Mouse (Mus musculus) cerebellum, adult 2 months (tissue): ENCODE measurements around the gene Exoc6. TPM values are rescaled to one million over a fixed set of nuclear protein-coding genes. Genes with fewer than 3 reads are reported as not detected.
"Not testable (repeated sequence)": the region's sequence is repeated elsewhere in the genome, so short reads cannot be mapped to it uniquely, and the experiment has no call there.

Experiments used
- DNase-seq, 2 experiments: peaks; one replicate each; pipeline ENCODE4 v3.0.0; 2021
- H3K27ac ChIP-seq: fragments of 200-500 bp; 2 replicates; pipeline ENCODE4 v1.5.1; 2012; ENCODE audit warnings: low read length, control low read depth, inconsistent platforms; ENCODE audit not compliant: insufficient read depth
- H3K27me3 ChIP-seq: fragments of 200-500 bp; 2 replicates; pipeline ENCODE4 v1.6.1; 2012; ENCODE audit warnings: inconsistent platforms, mild to moderate bottlenecking, low read length, moderate library complexity; ENCODE audit not compliant: control insufficient read depth, insufficient read depth
- H3K4me1 ChIP-seq: fragments of 200-500 bp; 2 replicates; pipeline ENCODE4 v1.6.1; 2011; ENCODE audit warnings: low read length; ENCODE audit not compliant: control insufficient read depth, insufficient read depth
- H3K4me3 ChIP-seq: fragments of 200-500 bp; replicated peaks from 2 replicates; pipeline ENCODE3; 2011; ENCODE audit warnings: mild to moderate bottlenecking, low read depth, low read length, control low read depth; ENCODE audit not compliant: insufficient read depth
- CTCF ChIP-seq: fragments of 200-500 bp; IDR thresholded peaks from 2 replicates; pipeline ENCODE4 v1.5.1; 2011; ENCODE audit warnings: low read depth, mild to moderate bottlenecking, control low read depth, low read length, moderate library complexity, borderline replicate concordance; ENCODE audit not compliant: insufficient read depth
- POLR2A ChIP-seq: fragments of 200-500 bp; IDR thresholded peaks from 2 replicates; pipeline ENCODE4 v1.6.1; 2011; ENCODE audit warnings: low read length, control low read depth, borderline replicate concordance; ENCODE audit not compliant: insufficient read depth
- WGBS: fragments of 180-500 bp; shearing (Covaris S2); methylation state at CpG from one replicate; pipeline ENCODE4 v1.1.7; 2018; 5-methylcytosine and 5-hydroxymethylcytosine counted together
- polyA plus RNA-seq: library from polyadenylated mRNA; depleted of rRNA; stranded (reverse); fragments of >200 nt; gene quantifications from 2 replicates; pipeline ENCODE4 v1.2.3, GENCODE M21; 2012

Exoc6 gene
- polyA plus RNA-seq, 1 experiment: 12.8 TPM

DNA sequence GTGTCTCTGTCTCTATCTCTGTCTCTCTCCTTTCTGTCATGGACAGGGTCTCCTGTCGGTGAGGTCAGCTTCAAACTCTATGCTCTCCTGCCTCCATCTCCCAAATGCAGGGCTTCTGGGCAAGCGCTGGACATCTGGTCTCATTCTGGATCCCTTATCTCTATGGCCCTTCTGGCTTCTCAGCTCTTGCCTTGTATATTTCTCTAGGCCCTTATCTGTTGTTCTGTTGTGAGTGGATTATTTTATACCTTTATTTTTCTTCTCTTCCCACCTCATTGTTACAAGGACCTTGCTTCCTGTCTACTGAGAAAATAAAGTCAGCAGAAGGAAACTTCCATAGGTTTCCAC, 28.8 kb upstream of the Exoc6 start:
- H3K27me3 ChIP-seq: no peaks in the 10 kb centered on the region
- H3K27ac ChIP-seq: no peak overlapping the region
- 51% methylated on average over 2 of the region's 2 CpGs for WGBS
- TF ChIP-seq POLR2A (no peak), CTCF (no peak)
- no peaks in the 10 kb centered on the region for H3K4me1 ChIP-seq
- DNase-seq: no peak
- H3K4me3 ChIP-seq: no peak overlapping the region

DNA sequence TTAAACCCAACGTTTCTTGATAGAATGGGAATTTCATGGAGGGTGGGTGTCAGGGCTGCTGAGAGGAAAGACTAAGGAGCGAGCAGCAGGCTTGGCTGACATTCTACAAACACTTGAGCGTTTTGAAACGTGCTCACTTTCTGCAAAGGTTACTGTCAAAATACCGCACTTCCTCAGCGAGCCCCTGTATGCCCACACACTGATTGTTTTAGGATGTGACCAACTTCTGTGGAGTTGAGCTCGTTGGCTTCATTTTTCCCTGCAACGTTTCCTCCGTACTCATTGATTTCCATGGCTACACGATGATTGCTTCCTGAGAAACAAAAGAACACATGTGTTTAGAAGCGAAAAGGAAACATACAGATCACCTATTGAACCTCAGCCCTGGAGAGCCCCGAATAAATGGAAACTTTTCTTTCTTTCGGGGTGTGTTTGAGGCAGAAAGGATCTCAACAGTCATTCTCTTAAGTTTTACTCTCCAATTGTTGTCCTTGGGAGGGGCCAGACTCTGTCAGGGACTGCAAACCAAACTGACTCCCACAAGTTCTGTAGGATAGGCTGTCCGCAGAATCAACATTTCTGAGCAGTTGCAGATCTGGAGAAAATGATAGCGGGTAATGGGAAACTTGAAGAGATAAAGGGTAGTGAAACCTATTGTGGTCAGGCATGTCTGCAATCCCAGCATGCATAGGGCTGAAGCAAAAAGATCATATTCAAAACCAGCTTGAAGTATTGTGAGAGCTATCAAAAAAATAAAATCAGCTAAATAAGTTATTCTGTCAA, 26.7 kb upstream of the Exoc6 start:
- 80% methylated on average over 15 of the region's 15 CpGs for WGBS
- H3K4me3 ChIP-seq: no peak overlapping the region
- H3K4me1 ChIP-seq: no peaks in the 10 kb centered on the region
- DNase-seq: no peak
- no peak overlapping the region for H3K27ac ChIP-seq
- no peaks in the 10 kb centered on the region; the same call in 1 of the 2 replicates for H3K27me3 ChIP-seq
- TF ChIP-seq CTCF (no peak), POLR2A (no peak)

GRCm38 (mm10) chr19:37525925-37526324, 24.3 kb upstream of the Exoc6 start:
- H3K27me3 ChIP-seq: no peaks in the 10 kb centered on the region; the same call in 1 of the 2 replicates
- no peaks in the 10 kb centered on the region for H3K4me1 ChIP-seq
- TF ChIP-seq CTCF (no peak), POLR2A (no peak)
- H3K4me3 ChIP-seq: no peak overlapping the region
- no peak for DNase-seq
- H3K27ac ChIP-seq: no peak overlapping the region
- WGBS: 85% methylated on average over 11 of the region's 11 CpGs

- DNase-seq: no peak
- TF ChIP-seq POLR2A: no peak
- TF ChIP-seq CTCF: no peak
- Histone ChIP-seq H3K27me3 (no peaks in the 10 kb centered on the region; the same call in 1 of the 2 replicates), H3K4me1 (no peaks in the 10 kb centered on the region), H3K27ac (no peak overlapping the region), H3K4me3 (no peak overlapping the region)
- WGBS: 44% methylated on average over 8 of the region's 8 CpGs
Measured at GRCm38 (mm10) chr19:37526768-37527167, 23.4 kb upstream of the Exoc6 start.

- 86% methylated on average over 3 of the region's 3 CpGs for WGBS
- H3K27me3 ChIP-seq, H3K27ac ChIP-seq, H3K4me1 ChIP-seq, H3K4me3 ChIP-seq, DNase-seq: not testable (repeated sequence)
Measured at GRCm38 (mm10) chr19:37527736-37528135, 22.5 kb upstream of the Exoc6 start.

GRCm38 (mm10) chr19:37528581-37528980, 21.6 kb upstream of the Exoc6 start:
- no peaks in the 10 kb centered on the region; the same call in 1 of the 2 replicates for H3K27me3 ChIP-seq
- no peak overlapping the region for H3K27ac ChIP-seq
- no peak overlapping the region for H3K4me3 ChIP-seq
- 50% methylated on average over 6 of the region's 6 CpGs for WGBS
- no peak for DNase-seq
- H3K4me1 ChIP-seq: no peaks in the 10 kb centered on the region
- no peak for TF ChIP-seq POLR2A
- TF ChIP-seq CTCF: no peak

GRCm38 (mm10) chr19:37529296-37529695, 20.9 kb upstream of the Exoc6 start:
- TF ChIP-seq CTCF (no peak), POLR2A (no peak)
- 84% methylated on average over 9 of the region's 9 CpGs for WGBS
- no peak for DNase-seq
- Histone ChIP-seq H3K27me3 (no peaks in the 10 kb centered on the region; the same call in 1 of the 2 replicates), H3K4me1 (no peaks in the 10 kb centered on the region), H3K27ac (no peak overlapping the region), H3K4me3 (no peak overlapping the region)

GRCm38 (mm10) chr19:37529975-37530515, 20.2 kb upstream of the Exoc6 start:
- TF ChIP-seq CTCF (peak; percentile 54; the same call in 1 of the 2 replicates), POLR2A (no peak)

More at GRCm38 (mm10) chr19:37529975-37530515, 20.2 kb upstream of the Exoc6 start:
- Histone ChIP-seq H3K4me1 (no peaks in the 10 kb centered on the region), H3K27me3 (no peaks in the 10 kb centered on the region; the same call in 1 of the 2 replicates), H3K4me3 (no peak overlapping the region), H3K27ac (no peak overlapping the region)
- WGBS: 22% methylated on average over 7 of the region's 7 CpGs
- peak; percentile 20 to 27 for DNase-seq
